Comparison of ENCODE assay signal across 11 mouse cellular contexts in genomic region chr3:31107674-31108073, GRCm38 (mm10). TPM values are rescaled to one million over a fixed set of nuclear protein-coding genes. Genes with fewer than 3 reads are reported as not detected.
DNase-seq lines count a peak whose midpoint lies in the region; ATAC-seq and TF ChIP-seq lines count a peak whose summit lies in the region.
"Had no signal": no experiment of that assay in that cellular context is flagged by ENCODE, and none has a peak within 500 bp of the region (broad histone marks: within the 10 kb centered on the region; RNA-seq: fewer than 3 reads in every experiment).

No protein-coding gene starts in this region.

- no peak for DNase-seq in cerebellum, postnatal 4 days (ENCODE audit: low spot score in 2 of 2)
- peak; percentile 55 for DNase-seq in heart, adult 8-10 months (ENCODE audit: low spot score)
- peak; percentile 10 for DNase-seq in right cerebral cortex, postnatal 25 days
- no peak for DNase-seq in right cerebral cortex, postnatal 10 days (ENCODE audit: low spot score in 2 of 2)
- DNase-seq in stomach, postnatal 0 days (ENCODE audit: low spot score): no peak
- no peak for DNase-seq in ovary, postnatal 10 days (ENCODE audit: low spot score)
- DNase-seq: layer of hippocampus, postnatal 36 days had no signal

- H3K27ac ChIP-seq in heart, embryonic 12.5 days (ENCODE audit: poor library complexity, severe bottlenecking): no peak overlapping the region
- H3K27ac ChIP-seq in stomach, postnatal 0 days (replicated peaks): no peak overlapping the region
- H3K27ac ChIP-seq: forebrain, embryonic 10.5 days had no signal

- H3K4me1 ChIP-seq in heart, embryonic 12.5 days (replicated peaks): peaks cover 24% of the 10 kb centered on the region
- H3K4me1 ChIP-seq in stomach, postnatal 0 days (replicated peaks; ENCODE audit: control insufficient read depth, insufficient read depth): no peaks in the 10 kb centered on the region

- H3K9me3 ChIP-seq in heart, embryonic 12.5 days (replicated peaks): no peaks in the 10 kb centered on the region
- H3K9me3 ChIP-seq in stomach, postnatal 0 days (ENCODE audit: control insufficient read depth, low read length): no peaks in the 10 kb centered on the region
- H3K9me3 ChIP-seq: forebrain, embryonic 10.5 days had no signal

- TF ChIP-seq CTCF in stomach, postnatal 0 days (IDR thresholded peaks at IDR 0.05; ENCODE audit: low read depth): no peak

- WGBS in heart, embryonic 12.5 days: 73% methylated on average over 4 of the region's 4 CpGs
- WGBS in stomach, postnatal 0 days: 77% methylated on average over 4 of the region's 4 CpGs

- no peak overlapping the region for H3K4me3 ChIP-seq in heart, embryonic 12.5 days
- no peak overlapping the region for H3K4me3 ChIP-seq in stomach, postnatal 0 days (ENCODE audit: low read depth, low read length)
- H3K4me3 ChIP-seq: forebrain, embryonic 10.5 days had no signal

- no peaks in the 10 kb centered on the region for H3K27me3 ChIP-seq in heart, embryonic 12.5 days (replicated peaks)
- H3K27me3 ChIP-seq in stomach, postnatal 0 days (ENCODE audit: control insufficient read depth, insufficient read depth, low read length): no peaks in the 10 kb centered on the region

- H3K36me3 ChIP-seq in heart, embryonic 12.5 days: peaks cover 3% of the 10 kb centered on the region; the same call in 1 of the 2 replicates
- H3K36me3 ChIP-seq in stomach, postnatal 0 days (ENCODE audit: control insufficient read depth, insufficient read depth, low read length): no peaks in the 10 kb centered on the region

- no peak for TF ChIP-seq EP300 in stomach, postnatal 0 days (optimal IDR thresholded peaks at IDR 0.05)

- peak; percentile 36; the same call in 1 of the 2 replicates for ATAC-seq in cerebellum, adult (ENCODE audit: insufficient number of reproducible peaks, low FRiP score, low TSS enrichment)
- no peak for ATAC-seq in heart, embryonic 12.5 days (ENCODE audit: insufficient number of reproducible peaks, low FRiP score)
- peak; percentile 57; the same call in 1 of the 2 replicates for ATAC-seq in stomach, postnatal 0 days (ENCODE audit: low FRiP score, low TSS enrichment)

- no peak overlapping the region for H3K4me2 ChIP-seq in heart, embryonic 12.5 days
- no peak overlapping the region for H3K4me2 ChIP-seq in stomach, postnatal 0 days (replicated peaks; ENCODE audit: low read depth)

- H3K9ac ChIP-seq in heart, embryonic 12.5 days: no peak overlapping the region
- H3K9ac ChIP-seq in stomach, postnatal 0 days (ENCODE audit: low read length): no peak overlapping the region

RNA-seq across cellular contexts. Expression of gene Skil, which starts 12.8 kb away (rescaled TPM):
- total RNA-seq in heart, adult 8-10 months (2022): 10 to 100 TPM; 11.4 to 18.7 (median 14.9) TPM
- polyA plus RNA-seq in heart, embryonic 12.5 days (2016; fragmentation: Nextera tagmentation; extraction: Ambion mirVana): 30.2 and 30.3 TPM in 2 replicates
- polyA plus RNA-seq in stomach, postnatal 0 days (2015; fragmentation: Nextera tagmentation; extraction: Ambion mirVana): 16.4 and 20.8 TPM in 2 replicates

RNA-seq across cellular contexts. Expression of gene Cldn11, which starts 42.0 kb away (rescaled TPM):
- total RNA-seq in heart, adult 8-10 months (2022): under 1 TPM; 0.37 to 0.47 (median 0.42) TPM
- 4.6 and 4.7 TPM in 2 replicates for polyA plus RNA-seq in heart, embryonic 12.5 days (2016; fragmentation: Nextera tagmentation; extraction: Ambion mirVana)
- polyA plus RNA-seq in stomach, postnatal 0 days (2015; fragmentation: Nextera tagmentation; extraction: Ambion mirVana): 0.50 and 0.88 TPM in 2 replicates
- total RNA-seq: megakaryocyte-erythroid progenitor cell, adult 5-6 weeks had no signal

Comparison
In these comparisons a context has a peak if more than half of its experiments do, and no peak if none do; other contexts are left out.
1. DNase-seq: peak in heart, adult 8-10 months (single experiment) and right cerebral cortex, postnatal 25 days (single experiment); none in cerebellum, postnatal 4 days (0 of 2), right cerebral cortex, postnatal 10 days (0 of 2), stomach, postnatal 0 days (single experiment) and ovary, postnatal 10 days (single experiment).